In genomic region chr2:100344921-100345425, GRCm38 (mm10) we compare ENCODE assay signal across 11 mouse cellular contexts.
"Had no signal": no experiment of that assay in that cellular context is flagged by ENCODE, and none has a peak within 500 bp of the region (broad histone marks: within the 10 kb centered on the region; RNA-seq: fewer than 3 reads in every experiment).

No protein-coding gene starts in this region.

- H3K9ac ChIP-seq: limb, embryonic 12.5 days; liver, embryonic 14.5 days; neural tube, embryonic 15.5 days had no signal

- H3K9me3 ChIP-seq: limb, embryonic 12.5 days; neural tube, embryonic 15.5 days had no signal

- H3K36me3 ChIP-seq: limb, embryonic 12.5 days; neural tube, embryonic 15.5 days had no signal

- H3K27ac ChIP-seq: limb, embryonic 12.5 days; liver, embryonic 14.5 days; neural tube, embryonic 15.5 days; stomach, postnatal 0 days had no signal

- H3K4me1 ChIP-seq: limb, embryonic 12.5 days; neural tube, embryonic 15.5 days had no signal

- H3K27me3 ChIP-seq: limb, embryonic 12.5 days; neural tube, embryonic 15.5 days had no signal

- H3K4me3 ChIP-seq: limb, embryonic 12.5 days; neural tube, embryonic 15.5 days had no signal

- ATAC-seq: midbrain, embryonic 16.5 days had no signal

- H3K4me2 ChIP-seq: limb, embryonic 12.5 days; neural tube, embryonic 15.5 days had no signal

- DNase-seq: kidney, adult 2 months; kidney, postnatal 36 days; layer of hippocampus, adult 9-11 months; layer of hippocampus, postnatal 36 days; lung, adult 18-20 months; thymus, postnatal 4 days had no signal
